Mouse (Mus musculus) cerebellum, adult 2 months (tissue): ENCODE measurements around the gene Myh11.

Source experiments
- CTCF ChIP-seq: fragments of 200-500 bp; IDR thresholded peaks from 2 replicates; pipeline ENCODE4 v1.5.1; 2011; ENCODE audit warnings: low read depth, mild to moderate bottlenecking, control low read depth, low read length, moderate library complexity, borderline replicate concordance; ENCODE audit not compliant: insufficient read depth
- POLR2A ChIP-seq: fragments of 200-500 bp; IDR thresholded peaks from 2 replicates; pipeline ENCODE4 v1.6.1; 2011; ENCODE audit warnings: low read length, control low read depth, borderline replicate concordance; ENCODE audit not compliant: insufficient read depth

GRCm38 (mm10) chr16:14159746-14160131, 131.4 kb downstream of the Myh11 start:
- TF ChIP-seq CTCF: peak; percentile 62; the same call in 1 of the 2 replicates
- no peak for TF ChIP-seq POLR2A
